Mouse (Mus musculus) CD4-positive helper T cell, adult 2 months (primary cell): ENCODE measurements around the gene Rpusd4.

Source experiments
- DNase-seq: peaks from one replicate; pipeline ENCODE4 v3.0.0-alpha.2; 2012; ENCODE audit warnings: low read depth, missing footprints, low spot score

The Rpusd4 gene

GRCm38 (mm10) chr9:35286351-35286750, 18.7 kb downstream of the Rpusd4 start:
- no peak for DNase-seq

- DNase-seq, result no peak
Observed at GRCm38 (mm10) chr9:35289992-35290391, 22.3 kb downstream of the Rpusd4 start.

DNA sequence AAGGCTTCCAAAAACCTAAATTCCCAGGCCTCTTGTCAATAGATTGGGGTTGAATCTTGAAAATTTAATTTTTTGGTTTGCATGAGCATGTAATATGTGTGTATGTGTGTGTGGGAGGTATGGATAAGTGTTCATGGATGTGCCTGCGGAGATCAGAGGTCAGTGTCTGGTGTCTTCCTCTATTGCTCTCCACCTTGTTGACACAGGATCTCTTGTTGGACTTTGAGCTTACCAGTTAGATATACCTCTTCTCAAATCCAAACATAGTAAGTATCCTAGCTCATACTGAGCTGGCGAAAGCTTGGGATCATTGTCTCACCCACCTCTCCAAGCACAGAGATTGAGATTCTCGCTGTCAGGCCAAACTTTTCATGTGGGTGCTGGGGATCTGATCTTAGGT, 22.8 kb downstream of the Rpusd4 start:
- no peak for DNase-seq

- no peak for DNase-seq
Observed at GRCm38 (mm10) chr9:35290916-35291315, 23.3 kb downstream of the Rpusd4 start.

DNA sequence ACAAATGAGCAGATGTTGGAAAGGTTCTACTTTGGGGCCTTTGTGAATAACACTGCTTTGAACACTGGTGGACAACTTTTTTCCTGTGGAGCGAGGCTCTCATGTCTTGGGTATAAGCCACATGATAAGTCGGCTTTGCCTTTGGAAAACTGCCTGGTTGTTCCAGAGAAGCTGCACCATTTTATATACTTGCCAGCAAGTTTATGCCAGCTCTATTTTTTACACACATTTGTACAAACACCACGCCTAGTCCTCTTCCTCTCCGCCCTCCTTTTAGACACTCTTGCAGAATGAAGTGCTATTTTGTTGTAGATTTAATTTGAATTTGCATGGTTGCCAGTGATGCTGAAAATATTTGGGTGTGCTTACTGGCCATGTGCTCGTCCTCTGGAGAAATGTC, 25.8 kb downstream of the Rpusd4 start:
- no peak for DNase-seq

DNA sequence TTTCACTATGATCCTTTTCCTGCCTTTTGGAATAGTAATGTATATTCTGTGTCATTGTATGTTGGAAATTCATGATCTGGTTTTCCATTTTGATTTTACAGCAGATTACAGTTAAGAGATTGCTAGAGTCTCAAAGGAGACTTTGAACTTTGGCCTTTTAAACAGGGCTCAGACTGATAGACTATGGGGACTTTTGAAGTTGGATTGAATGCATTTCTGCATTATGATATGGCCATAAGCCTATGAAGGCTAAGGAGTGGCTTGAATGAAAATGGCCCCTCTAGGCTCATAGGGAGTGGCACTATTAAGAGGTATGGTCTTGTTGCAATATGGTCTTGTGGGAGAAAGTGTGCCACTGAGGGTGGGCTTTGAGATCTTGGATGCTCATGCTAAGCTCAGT, 30.1 kb downstream of the Rpusd4 start:
- DNase-seq, result no peak

DNA sequence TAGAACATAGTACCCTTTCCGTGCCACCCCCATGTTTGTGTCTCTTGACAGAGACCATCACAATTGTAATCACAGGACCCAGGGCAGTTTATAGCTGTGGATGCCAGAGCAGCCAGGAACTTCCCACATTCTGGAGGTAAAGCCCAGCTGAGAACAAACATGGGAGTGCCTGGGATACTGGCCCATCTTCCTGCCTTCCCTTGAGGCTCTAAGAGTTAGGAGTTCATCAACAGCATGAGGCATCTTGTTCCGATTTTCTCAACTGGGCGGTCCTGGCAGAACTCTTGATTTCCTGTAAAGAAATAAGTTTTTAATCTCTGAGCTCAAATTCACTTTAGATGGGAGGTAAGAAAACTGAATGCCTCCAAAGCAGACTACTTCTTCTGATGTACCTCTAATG, 34.5 kb downstream of the Rpusd4 start:
- no peak for DNase-seq

DNA sequence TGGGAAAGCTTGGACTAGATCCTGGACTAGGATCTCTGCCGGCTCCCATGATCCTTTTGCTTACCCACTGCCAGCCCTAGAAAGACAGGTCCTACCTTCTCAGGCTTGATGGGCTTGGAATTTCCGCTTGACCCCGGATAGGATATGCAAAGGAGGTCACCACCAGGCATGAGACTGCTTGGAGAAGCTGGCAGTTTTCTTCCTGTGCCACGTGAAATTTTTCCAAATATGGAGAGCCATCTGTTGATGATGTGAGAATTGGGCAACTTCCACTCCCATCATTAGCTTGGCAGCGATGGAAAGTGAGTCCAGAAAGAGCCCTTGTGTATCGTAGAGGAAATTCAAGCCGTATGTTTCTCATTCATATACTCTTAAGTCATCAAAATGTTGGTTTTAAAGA, 39.8 kb downstream of the Rpusd4 start:
- DNase-seq, result no peak

- no peak for DNase-seq
Observed at GRCm38 (mm10) chr9:35310377-35310776, 42.7 kb downstream of the Rpusd4 start.

DNA sequence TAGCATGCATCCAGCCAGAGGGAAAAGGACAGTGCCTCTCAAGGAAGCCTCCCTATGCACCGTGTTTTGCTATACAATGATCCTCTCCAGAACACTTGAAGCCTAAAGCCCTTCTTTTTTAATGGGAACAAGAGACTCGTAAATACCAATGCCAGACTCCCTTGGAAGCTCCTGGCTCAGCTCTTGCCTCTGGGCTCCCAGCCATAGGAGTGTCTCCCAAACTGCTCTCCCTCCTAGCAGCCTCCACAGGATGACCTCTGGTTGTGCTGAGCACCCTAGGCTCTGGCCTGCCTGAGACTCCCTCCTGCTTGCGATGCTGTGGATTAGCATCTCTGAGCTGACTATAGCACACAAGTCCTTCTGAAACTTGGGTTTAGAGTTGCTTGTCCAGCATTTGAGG, 44.9 kb downstream of the Rpusd4 start:
- no peak for DNase-seq

GRCm38 (mm10) chr9:35313601-35314000, 45.9 kb downstream of the Rpusd4 start:
- DNase-seq, result no peak

DNA sequence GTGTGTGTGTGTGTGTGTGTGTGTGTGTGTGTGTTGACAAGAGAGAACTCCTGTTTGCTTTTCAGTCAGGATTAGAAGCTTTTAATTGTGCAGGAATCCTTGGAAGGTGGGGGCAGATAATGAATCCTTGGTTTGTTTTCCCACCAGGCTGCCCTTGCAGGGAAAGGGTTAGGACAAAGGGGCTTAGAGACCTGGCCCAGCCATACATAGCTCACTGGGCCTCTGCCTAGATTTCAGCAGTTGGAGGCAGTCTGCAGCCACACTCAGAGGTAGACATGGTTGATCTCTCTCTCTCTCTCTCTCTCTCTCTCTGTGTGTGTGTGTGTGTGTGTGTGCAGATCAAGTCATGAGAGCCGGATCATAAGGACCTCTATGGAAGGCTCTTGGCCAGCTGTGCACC, 46.6 kb downstream of the Rpusd4 start:
- DNase-seq, result no peak

DNA sequence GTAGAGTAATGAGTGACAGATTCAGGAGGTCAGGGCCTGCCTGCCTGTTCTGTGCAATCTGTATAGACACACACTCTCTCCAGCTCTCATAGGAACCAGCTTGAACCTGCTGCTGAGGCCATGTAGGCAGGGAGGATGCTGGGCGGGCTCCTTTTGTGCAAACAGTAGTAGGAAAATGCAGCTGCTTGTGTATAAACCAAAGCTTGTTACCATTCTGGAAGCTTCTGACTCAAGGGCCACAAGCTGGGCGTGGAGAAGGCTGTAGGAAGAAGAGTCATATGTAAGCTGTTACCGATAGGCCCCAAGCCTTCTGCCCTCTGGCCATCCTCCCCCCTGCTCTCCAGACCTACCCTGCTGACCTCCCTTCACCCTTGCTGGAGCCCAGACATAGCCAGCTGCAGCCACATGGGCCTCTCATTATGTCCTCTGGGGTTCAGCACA, 49.1 kb downstream of the Rpusd4 start:
- DNase-seq, result no peak

DNA sequence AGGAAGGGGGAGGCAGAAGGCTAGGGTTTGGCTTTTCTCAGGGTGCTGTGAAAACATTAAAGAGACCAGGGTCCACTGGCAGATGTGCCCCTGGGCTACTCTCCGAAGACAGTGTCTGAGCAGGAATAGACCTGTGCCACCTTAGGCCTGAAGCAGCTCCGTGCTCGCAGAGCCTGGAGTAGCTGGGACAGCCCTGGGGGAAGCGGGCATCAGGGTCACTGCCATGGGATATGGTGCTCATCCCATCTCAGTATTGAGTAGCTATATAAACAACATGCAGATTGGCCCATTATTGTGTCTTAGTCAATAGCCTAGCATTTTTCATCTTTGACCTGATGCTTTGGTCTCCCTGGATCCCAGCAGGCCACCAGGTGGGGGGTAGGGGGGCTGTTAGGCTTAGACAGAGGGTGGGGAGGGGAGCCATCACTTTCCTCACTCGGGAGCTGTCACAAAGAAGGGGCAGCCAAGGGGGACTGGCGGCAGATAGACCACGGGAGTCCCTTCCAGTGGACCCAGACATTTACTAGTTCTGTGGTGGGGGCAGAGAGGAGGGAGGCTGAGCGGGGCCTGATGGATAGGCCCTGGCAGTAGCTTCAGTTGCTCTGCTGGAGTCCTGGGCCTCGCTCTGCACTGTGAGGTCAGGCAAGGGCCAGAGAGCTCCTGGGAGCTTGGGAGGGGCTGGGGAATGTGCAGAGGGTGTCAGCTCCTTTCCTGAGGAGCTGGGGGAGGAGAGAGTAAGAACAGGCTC, 49.7 kb downstream of the Rpusd4 start:
- no peak for DNase-seq

GRCm38 (mm10) chr9:35318537-35319172, 51.0 kb downstream of the Rpusd4 start:
- no peak for DNase-seq

GRCm38 (mm10) chr9:35320288-35320687, 52.6 kb downstream of the Rpusd4 start:
- no peak for DNase-seq

- no peak for DNase-seq
Observed at GRCm38 (mm10) chr9:35323974-35324373, 56.3 kb downstream of the Rpusd4 start.

GRCm38 (mm10) chr9:35324571-35324970, 56.9 kb downstream of the Rpusd4 start:
- DNase-seq, result no peak

DNA sequence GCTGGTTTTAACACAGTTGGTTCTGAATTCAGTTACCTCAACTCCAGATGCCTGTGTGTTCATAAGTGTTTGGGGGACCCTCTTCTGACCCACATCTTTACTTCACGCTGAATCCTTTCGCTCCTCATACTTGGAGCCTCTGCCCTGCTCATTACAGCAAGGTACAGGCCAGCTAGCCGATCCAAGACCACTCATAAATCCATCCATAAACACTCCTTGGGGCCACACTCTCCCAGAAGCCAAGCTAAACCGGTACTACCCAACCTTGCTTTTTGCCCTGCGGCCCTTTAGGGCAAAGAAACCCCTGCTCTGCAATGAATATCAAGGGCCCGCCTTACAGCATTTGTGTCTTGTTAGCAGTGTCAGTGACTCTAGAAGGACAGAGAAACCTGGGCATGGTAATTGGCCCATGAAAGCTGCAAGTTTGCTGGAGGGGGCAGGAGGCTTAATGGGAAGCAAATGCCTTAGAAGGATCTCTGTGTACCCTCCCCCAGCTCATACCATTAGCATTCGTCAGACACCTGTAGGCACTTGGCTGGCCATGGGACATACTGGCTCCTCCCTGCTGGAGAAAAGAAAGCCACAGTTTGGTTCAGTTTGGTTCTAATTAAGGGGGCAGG, 59.1 kb downstream of the Rpusd4 start:
- no peak for DNase-seq
